Mouse (Mus musculus) liver, adult 2 months (tissue): ENCODE results near the gene Dcdc2b.

Experiments
- CTCF ChIP-seq: fragments of 200-500 bp; IDR thresholded peaks from 2 replicates; pipeline ENCODE4 v1.5.1; 2011; ENCODE audit warnings: low read depth, low read length, control low read depth
- POLR2A ChIP-seq: fragments of 200-500 bp; IDR thresholded peaks from 2 replicates; pipeline ENCODE4 v1.6.1; 2011; ENCODE audit warnings: low read length, control low read depth; ENCODE audit not compliant: insufficient read depth; ENCODE audit errors: extremely low read depth

DNA sequence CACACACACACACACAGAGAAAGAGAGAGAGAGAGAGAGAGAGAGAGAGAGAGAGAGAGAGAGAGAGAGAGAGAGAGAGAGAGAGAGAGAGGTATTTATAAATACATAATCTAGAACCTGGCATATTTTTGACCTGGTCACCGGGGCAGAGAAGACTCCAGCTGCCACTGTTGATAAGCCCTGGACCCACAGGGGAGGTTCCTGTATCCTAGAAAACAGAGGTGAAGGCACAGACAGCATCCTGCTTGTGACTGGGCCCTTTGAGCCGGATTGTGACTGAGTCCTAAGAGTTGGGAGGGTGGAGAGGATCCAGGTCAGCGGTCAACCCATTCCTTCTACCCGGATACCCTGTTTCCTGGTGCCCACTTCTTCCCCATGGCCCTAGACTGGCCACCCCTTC is 25.2 kb downstream of the Dcdc2b start:
- no peak for TF ChIP-seq POLR2A
- no peak for TF ChIP-seq CTCF
